Mouse (Mus musculus) embryo, embryonic 10.5 days (tissue): ENCODE results near the gene Aspscr1.

Experiments
- DNase-seq: peaks from one replicate; pipeline ENCODE4 v3.0.0-alpha.2; 2015; ENCODE audit warnings: low spot score

The Aspscr1 gene

DNA sequence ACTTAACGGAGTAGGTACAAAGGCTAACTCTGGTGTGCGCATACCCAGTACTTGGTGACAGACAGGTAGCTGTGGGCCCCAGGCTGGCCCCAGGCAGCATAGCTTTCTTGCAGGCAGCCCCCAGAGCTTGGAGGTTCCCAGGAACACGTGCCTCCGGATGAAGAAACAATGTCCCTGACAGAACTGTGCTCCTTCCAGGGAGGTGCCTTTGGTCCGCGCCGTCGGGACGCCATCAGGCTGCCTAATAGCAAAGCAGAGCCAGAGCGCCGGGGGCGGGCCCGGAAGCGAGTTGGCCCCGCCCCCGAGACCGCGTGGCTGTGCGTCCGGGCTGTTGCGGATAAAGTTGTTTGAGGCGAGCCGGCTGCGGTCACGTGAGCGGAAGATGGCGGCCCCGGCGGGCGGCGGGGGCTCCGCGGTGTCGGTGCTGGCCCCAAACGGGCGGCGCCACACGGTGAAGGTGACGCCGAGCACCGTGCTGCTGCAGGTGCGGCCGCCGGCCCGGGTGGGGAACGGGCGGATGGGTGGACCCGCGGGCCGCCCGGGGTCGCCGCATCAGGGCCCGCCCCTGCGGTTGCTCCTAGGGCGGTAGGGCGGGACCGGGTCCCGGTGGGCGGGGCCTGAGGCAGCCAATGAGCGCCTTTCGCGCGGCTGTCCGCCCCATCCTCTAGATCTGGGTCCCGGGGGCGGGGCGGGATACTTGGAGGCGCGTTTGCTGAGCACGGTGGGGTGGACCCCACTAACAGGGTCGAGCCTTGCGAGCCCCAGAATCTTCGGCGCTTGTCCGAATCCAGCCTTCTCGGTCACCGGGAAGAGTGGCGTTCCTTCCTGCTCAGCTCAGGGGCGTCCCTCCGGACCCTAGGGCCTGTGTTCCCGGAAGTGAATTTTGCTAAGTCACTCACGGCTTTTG is at the start of gene Aspscr1:
Gene Aspscr1, plus strand, starts transcription at position 287 of the 907 bp plus-strand sequence.
- DNase-seq = peak; percentile 97

DNA sequence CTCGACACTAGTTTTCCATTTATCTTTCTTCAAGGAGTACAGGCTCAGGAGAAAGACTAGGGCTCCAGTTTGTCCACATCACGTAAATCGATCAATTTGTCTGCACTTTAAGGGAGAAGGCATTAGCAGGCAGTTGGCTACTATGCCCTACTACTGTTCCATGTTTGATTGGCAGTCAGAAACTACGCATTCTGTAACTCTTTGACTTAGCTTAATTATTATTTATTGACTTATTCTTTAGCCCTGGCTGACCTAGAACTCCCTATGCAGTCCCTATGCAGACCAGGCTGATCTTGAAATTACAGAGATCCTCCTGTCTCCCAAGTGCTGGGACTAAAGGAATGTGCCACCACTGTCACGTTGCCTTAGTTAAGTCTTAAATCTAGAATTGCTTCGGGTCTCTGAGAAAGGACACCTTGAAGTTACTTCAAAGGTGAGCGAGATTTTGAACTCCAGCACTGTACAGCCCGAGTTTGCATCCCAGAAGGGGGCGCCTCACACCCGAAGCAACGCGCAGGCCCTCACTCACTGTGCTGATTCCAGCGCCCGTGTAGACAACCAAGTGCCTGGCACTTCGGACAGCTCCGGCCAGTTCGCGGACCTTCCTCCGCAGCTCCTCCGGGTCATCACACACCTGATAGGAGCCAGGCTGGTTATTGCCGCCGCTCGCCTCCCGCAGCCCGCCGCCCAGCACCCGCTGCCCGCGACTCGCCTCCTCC is 48.7 kb upstream of the Aspscr1 start:
- DNase-seq = peak; percentile 74

DNA sequence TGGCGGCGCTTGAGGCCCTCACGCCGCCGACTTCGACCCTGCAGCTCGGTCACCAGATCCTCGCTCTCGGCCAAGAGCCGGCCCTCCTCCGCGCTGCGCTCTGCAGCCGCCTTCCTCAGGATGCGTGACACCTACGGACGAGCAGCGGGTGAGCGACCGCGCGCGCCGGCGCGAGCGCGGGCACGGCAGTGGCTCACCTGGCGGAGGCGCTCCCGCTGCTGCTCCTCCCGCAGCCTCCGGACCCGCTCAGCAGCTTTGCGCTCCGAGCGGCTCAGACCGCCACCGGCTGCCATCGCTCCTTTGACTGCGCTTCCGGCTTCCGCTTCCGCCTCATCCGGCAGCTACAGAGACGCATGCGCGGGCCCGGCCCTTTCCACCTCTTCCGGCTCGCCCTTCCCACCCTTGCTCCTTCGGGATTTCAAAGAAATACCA is 48.1 kb upstream of the Aspscr1 start:
- peak; percentile 91 for DNase-seq

DNA sequence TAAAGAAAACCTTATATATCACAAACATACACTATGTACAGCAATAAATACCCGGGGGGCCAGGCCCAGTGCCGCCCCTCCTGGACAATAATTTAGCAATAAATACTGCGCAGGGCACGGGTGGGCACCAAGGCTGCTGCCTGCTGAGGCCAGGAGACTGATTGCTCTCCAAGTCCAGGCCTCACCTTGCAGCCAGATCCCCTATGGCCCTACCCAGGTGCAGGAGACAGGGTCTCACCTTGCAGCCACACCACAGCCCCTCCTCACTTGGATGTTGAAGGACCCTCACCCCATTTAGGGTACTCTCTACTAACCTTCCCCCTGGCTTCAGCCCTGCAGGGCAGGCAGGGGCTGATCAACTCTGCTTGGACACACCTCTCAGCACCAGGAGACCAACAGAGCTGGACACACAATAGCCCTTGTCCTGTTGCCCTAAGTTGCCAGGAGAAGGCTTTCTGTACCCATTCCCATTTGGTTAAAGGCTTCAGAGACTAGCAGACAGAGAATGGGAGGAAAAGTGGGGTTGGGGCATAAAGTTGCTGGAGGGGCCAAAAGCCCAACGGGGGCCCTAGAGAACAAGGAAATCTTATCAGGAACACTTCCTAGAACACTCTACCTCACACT is 47.5 kb upstream of the Aspscr1 start, which contains the start of gene Sirt7:
Gene Sirt7, minus strand, starts transcription at position 89 of the 624 bp plus-strand sequence.
- DNase-seq = peak; percentile 3

DNA sequence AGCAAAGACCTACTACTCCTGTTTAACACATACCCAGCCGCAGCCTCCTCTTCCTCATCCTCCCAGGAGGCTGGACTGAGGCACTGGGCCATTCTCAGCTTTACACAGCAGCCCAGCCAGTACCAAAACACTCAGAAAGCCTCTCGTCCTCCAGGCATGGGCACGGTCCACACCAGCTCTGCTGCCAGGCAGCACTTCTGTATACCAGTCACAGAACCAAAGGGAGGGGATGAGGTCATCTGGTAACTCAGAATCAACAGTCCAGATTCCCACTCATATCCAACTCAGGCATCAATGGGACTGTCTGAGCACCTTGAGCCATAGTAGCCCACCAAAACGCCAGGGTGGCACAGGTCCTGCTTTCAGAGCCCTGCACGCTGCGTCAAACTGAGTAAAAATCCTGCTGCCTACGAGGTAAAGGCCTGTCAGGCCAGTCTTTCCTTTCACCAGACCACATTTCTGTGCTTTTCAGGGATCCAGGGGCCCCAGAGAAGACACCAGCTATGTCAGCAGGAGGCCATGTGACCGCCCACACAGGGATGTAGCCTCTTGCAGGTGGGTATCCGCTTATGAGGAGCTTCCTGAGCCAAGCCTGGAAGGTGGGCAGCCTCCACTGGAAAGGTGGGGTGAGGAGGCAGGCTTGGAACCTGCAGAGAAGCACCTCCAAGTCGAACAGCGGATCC is 45.8 kb upstream of the Aspscr1 start:
- no peak for DNase-seq

DNA sequence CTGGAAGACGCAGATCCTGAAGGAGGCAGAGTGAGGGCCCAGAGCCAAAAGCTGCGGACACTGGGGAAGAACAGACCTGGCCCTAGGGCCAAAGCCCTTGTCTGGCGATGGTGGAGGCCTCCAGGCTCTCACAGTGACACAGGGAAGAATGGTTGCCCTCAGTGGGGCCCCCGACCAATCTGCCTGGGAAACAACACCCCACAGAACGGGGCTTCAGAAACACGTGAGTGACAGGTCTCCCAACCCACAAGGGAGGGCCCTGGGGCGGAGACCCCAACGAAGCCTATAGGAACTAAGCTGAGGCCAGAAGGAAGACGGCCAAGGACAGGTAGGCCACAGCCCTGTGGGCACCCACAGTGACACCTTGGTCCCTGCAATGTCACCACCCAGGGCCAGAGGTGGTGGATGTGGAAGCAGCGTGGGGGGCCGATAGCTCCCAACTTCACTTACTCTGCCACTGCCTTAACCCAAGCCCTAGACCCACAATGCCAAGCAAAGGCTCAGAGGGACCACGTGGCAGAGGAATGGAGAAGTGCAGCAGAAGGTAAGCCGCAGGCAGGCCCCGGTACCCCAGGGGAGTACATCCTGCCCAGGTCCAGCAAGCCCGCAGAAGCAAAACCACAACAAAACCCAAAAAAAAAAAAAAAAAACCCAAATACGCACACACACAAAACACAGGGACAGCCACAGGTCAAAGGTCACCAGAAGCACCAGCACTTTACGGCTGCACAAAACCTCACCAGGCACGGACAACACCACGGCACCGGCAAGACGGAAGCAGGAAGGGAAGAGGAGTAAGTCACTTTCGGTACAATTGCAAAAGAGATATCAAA is 45.1 kb upstream of the Aspscr1 start:
- DNase-seq = no peak

DNA sequence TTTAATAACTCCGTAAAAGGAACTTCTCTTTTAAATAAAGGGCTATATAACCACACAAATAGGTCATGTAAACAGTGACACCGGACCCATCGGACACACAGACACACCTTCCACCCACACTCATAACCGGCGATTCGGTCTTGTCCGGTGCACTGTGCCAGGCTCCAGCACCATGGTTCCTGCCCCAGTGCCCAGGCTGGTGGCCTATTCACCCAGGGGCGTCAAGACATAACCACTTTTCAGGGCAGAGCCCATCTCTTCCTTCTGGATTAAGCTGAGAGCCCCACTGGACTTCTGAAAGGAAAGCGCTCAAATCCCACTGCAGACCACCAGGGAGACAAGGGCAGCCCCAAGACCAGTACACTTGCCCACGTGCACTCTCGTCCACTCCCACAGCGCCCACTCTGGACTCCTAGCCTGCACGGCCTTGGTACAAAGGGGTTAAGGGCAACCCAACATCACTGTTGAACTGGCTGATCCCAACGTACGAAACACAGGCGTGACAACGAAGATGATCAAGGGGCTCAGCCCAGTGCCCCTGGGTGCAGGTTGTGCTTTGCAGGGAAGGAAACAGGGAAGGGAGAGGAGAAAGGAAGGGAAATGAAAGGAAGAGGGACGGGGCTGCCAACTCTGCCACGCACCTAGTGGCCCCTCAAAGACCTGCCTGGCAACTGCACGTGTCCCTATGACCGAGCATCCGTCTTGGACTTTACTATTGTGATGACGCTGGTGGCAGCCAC is 44.0 kb upstream of the Aspscr1 start:
- no peak for DNase-seq

DNA sequence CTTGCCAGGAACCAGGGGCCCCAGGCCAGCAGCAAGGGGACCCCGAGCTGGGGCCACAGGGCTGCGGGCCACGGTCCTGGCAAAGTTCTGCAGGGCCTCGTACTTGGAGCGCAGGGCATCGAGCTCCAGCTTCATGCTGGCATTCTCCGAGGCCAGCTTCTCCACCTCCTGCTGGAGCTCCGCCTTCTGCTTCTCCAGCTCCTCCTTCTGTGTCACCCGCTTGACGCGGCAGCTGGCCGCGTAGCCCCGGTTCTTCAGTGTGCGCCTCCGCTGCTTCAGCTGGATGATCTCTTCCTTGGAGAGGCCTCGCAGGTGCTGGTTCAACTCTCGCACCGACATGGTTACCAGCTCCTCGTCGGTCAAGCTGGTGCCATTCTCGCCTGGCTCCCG is 43.4 kb upstream of the Aspscr1 start:
- no peak for DNase-seq

DNA sequence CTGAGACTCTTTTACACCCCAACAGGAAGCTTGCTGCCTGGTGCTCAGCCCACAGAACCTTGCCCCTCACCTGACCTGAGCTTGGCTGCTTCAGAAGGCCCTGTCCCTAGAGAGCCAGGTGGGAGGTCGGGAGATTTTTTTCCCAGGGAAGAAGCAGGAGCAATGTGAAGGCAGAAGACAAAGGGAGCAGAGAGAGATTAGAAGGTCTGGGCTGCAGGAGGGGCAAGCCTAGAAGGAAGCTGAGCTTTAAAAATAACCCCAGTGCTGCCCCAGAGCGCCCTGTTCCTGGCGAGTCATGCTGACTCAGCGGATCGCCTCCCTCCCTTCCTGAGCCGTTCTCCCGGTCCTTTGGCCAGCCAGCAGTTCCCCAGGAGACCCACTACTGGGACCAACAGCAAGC is 42.9 kb upstream of the Aspscr1 start:
- peak; percentile 33 for DNase-seq

DNA sequence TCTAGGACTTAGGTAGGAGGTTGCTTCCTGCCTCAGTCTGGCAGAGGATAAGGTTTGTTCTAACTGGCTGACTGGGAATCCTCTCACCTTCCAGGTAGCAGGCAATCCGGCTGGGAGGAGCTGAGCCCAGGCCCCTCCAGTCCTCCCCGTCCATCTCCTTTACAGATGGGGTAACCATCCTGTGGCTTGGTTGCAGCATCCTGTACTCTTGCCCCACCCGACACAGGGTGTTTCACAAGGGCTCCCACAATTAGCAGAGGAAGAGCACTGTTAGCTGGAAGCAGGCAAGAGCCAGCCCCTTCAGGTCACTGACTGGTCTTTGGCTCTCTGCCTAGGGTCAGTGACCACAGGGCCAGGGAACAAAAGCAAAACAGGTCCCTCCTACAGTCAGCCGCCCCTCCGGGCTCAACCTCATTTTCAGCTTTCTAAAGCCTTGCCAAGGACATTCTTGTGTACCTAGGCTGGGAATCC is 42.3 kb upstream of the Aspscr1 start:
- peak; percentile 3 for DNase-seq

DNA sequence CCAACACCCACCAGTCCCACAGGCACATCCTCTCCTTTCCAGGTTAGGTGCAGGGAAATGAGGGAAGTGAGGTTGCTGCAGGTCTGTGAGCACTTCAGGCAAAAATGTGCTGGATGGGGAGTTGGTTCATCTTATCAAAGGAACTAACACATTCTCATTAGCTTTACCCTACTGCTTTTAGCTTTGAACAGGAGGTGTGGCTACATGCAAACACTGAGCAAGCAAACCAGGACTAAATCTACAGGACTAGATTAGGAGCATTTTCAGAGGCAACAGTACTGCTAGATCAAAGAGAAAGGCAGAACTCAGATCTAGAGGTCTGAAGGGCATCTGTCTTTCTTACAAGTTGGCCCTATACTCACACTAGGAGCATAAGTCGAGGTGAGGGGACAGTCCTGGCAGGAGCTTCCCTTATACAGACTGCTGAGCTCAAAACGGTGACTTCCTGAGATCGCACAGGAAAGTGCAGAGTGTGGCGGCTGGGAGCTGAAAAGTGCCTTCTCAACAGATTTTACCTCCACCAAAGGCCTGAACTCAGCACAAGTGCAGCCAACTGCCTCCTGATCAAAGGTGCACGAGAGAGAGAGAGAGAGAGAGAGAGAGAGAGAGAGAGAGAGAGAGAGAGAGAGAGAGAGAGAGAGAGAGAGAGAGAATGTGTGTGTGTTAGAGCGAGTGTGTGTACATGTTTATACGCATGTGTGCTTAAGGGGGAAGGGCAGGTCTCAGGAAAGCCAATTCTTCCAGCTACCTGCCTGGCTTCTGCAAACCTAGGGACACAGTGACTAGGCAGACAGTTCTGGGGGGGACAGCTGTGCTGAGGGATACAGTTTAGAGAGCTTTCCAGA is 41.7 kb upstream of the Aspscr1 start:
- DNase-seq = no peak

DNA sequence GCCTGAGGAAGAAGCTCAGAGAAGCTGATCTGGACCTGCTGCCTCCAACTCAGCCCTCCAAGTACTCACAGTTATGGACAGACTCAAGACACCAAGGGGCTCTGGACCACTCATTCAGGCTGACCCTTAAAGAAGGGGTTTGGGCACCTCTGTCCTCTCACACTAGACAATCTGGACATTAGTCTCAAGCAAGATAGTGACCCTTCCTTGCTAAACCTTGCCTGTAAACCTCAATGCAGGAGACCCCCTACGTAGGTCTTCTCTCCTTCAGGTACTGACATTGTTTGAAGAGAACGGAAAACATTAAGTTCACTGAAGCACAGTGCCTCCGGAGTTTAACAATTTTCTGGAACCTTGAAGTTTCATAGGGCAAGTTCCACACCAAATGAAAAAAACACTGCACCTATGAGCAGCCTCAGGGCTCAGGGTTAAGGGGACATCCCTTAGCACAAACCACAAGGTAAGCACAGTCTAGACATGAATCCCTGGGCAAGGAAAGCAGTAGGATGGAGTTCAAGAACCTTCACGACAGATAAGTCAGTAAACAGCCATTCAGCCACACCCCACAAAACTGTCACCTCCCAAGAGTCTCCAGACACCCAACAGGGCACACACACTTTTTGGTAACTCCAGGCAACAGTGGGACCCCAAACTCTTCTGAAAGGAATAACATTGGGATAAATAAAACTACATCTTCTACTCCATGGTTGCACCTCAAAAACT is 40.9 kb upstream of the Aspscr1 start:
- DNase-seq = no peak

DNA sequence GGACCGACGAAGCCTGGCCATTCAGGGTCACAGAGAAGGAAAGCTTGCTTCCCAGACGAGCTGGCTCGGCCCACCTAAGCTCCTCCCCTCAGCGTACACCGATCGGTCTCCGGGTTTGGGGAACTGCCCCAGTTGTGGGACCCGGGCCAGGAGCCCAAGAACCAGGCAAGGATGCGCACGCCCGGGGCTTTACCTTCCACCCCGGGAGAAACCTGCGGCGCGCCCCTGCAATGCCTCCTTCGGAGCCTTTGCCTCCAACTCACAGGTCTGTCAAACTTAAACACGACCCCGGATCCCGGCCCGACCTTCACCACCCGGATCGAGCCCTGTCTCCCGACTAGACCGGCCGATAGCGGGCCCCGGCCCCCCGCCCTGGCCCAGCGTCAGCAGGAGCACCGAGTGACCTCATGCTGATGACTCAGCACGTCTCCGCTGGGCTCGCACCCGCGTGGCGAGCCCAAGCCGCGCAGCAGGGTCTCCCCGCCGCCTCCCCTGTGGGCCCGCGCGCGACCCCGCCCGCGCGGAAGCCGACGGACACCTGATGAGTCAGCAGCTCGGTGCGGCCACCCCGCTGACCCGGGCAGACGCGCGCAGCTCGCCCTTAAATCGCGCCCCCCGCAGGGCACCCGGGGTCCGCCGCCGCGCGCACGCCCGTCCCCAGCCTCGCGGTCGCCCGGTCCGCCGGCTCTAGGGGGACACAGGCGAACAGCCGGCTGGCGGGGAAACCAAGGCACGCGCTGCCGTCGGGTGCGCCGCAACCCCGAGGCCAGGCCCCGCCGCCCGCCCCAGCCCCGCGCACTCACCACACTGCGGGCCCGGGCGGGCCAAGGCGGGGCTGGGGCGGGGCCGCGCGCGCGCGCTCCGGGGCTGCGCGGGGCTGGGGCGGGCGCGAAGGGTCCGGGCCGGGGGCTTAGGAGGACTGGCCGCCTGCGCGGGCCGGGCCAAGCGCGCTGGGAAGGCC is 39.9 kb upstream of the Aspscr1 start:
- DNase-seq = peak; percentile 70

DNA sequence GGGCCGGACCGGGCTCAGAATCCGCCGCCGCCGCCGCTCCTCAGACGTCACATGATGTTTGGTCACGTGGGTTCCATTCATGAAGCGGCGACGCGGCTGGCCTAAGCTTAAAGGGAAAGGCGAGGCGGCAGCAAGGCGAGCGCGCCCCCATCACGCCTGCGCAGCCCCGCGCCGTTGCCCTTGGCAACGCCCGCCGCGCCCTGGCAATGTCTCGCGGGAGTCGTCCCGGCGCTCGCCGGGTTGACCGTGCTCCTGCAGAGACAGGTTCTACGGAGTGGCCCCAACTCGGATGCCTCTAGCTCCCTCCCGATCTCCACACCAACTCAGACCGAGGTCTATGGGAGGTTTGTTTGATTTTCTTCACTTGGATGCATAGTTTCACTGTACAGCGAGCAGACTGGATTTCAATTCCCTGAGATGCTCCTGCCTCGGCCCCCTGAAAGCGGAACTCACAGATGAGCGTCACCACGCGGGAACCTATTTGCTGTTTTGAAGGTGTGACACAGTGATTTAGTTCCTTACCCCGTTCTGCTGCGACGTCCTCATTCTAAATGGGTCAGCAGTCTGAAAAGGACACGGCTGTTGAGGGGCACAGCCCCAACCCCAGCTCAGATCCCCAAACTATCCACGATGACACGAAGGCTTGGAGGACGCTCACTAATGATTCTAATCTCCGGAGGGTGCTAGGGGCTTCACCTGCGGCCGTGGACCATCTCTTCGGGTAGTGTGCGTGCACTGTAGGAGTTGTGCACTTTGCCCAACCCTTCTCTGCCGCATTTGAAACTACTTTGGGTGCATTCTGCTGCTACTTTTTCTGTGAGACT is 39.0 kb upstream of the Aspscr1 start, which contains the start of gene Mafg:
Gene Mafg, minus strand, starts transcription at position 81 of the 824 bp plus-strand sequence.
- DNase-seq = peak; percentile 98

DNA sequence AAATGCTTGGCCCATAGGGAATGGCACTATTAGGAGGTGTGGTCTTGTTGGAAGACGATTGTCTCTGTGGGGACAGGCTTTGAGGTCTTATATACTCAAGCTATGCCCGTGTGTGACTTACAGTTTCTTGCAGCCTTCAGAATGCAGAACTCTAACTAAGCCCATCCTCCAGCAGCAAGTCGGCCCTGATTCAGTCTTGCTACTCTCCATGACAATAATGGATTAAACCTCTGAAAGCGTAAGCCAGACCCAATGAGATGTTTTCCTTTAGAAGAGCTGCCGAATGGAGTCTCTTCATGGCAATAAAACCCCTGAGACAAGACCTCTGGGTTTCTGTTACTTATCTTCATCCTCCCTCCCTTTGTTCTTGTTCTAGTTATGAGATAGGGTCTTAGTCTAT is 38.0 kb upstream of the Aspscr1 start:
- no peak for DNase-seq

DNA sequence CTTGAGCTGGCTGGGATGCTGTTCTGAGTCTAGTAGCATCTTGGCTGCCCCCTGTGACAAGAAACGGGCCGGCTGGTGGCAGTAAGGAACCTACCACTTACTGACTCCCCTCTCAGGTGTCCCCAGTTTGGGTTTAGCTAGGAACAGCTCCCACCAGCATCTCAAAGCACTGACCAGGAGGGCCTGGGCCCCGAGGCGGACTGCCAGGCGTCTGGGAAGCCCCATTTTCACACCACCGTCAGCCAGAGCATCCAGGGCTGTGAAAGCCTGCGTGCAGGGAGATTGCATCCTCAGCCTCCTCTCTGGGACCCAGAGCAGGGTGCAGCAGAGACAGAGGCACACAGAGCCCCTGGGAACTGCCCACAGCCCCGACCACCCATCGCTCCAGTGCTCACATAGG is 31.5 kb upstream of the Aspscr1 start:
- DNase-seq = no peak
